Mouse (Mus musculus): Measurements from ENCODE around the gene Kcng4. TPM values are rescaled to one million over a fixed set of nuclear protein-coding genes. Genes with fewer than 3 reads are reported as not detected.

The Kcng4 gene
- polyA plus RNA-seq, 1 experiment, result not detected

DNA sequence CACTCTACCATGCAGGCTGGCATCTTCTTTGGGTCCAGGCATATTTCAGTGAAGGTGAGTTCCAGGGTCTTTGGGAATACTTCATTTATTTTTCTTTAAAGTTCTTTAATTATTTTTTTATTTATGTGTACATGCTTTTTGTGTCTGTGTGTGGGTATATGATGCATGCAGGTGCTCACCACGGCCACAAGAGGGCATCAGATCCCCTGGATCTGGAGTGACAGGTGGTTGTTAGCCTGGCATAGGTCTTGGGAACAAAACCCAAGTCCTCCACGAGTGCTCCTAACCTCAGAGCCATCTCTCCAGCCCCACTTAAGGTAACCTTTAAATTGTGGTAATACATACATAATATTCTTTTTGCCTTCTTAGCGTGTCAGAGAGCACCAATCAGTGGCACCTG, 10.7 kb upstream of the Kcng4 start:
- H3K27me3 ChIP-seq (ENCODE audit: control insufficient read depth, insufficient read depth, insufficient read length), result peaks cover 45% of the 10 kb centered on the region
- no peaks in the 10 kb centered on the region for H3K79me2 ChIP-seq (ENCODE audit: control insufficient read depth, insufficient read depth)
- no peak for TF ChIP-seq FOSL1 (IDR thresholded peaks at IDR 0.05; ENCODE audit: insufficient read depth, low read length, poor library complexity, severe bottlenecking)
- no peak for TF ChIP-seq USF1 (IDR thresholded peaks at IDR 0.05; ENCODE audit: low read depth)
- H3K4me3 ChIP-seq (ENCODE audit: insufficient read depth, poor library complexity, severe bottlenecking), result no peak overlapping the region
- H3K36me3 ChIP-seq (ENCODE audit: control insufficient read depth, insufficient read depth), result no peaks in the 10 kb centered on the region
- no peaks in the 10 kb centered on the region for H3K79me3 ChIP-seq (ENCODE audit: low read depth)
- H3ac ChIP-seq (ENCODE audit: control insufficient read depth, insufficient read length, low read depth), result no peak overlapping the region

DNA sequence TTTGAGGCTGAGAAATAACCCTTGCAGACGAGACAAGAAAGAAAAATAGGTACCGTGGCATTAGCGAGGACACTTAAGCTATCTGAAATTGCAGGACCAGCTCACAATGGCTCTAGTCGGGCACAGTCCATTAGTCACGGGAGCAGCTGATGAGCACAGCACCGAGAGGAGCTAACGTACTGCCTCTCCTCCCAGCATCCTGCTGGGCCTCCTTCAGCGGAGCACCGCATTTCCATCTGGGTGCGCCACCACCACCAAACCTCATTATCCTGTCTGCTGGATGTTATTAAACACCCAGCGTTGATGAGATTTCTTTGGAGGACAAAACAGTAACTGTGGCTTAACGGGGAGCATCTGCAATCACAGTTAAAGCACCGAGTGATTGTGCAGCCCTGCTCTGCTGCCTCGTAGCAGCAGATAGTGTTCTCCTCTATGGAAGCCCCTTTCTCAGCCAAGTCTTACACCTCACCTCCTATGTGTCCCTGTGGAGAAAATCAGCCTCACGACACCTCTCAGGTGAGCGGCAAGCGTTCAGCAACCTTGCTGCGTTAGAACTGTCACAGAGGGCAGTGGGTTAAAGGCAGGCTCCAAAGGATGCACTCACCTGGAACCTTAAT, 9.6 kb upstream of the Kcng4 start:
- Histone ChIP-seq H3K79me3 (ENCODE audit: low read depth) (no peaks in the 10 kb centered on the region), H3K36me3 (ENCODE audit: control insufficient read depth, insufficient read depth) (no peaks in the 10 kb centered on the region), H3K27me3 (ENCODE audit: control insufficient read depth, insufficient read depth, insufficient read length) (peaks cover 49% of the 10 kb centered on the region), H3ac (ENCODE audit: control insufficient read depth, insufficient read length, low read depth) (no peak overlapping the region), H3K4me3 (ENCODE audit: insufficient read depth, poor library complexity, severe bottlenecking) (no peak overlapping the region), H3K79me2 (ENCODE audit: control insufficient read depth, insufficient read depth) (no peaks in the 10 kb centered on the region)
- TF ChIP-seq MYOG (IDR thresholded peaks at IDR 0.05; ENCODE audit: control insufficient read depth, extremely low read depth, insufficient read length) (no peak), MYOD1 (IDR thresholded peaks at IDR 0.05; ENCODE audit: control insufficient read depth, insufficient read length, low read depth) (no peak), CTCF (IDR thresholded peaks at IDR 0.05; ENCODE audit: control insufficient read depth, insufficient read depth, insufficient read length) (no peak), CEBPB (IDR thresholded peaks at IDR 0.05; ENCODE audit: low read depth) (no peak), MAX (IDR thresholded peaks at IDR 0.05) (no peak), USF1 (IDR thresholded peaks at IDR 0.05; ENCODE audit: low read depth) (no peak), FOSL1 (IDR thresholded peaks at IDR 0.05; ENCODE audit: insufficient read depth, low read length, poor library complexity, severe bottlenecking) (no peak)

DNA sequence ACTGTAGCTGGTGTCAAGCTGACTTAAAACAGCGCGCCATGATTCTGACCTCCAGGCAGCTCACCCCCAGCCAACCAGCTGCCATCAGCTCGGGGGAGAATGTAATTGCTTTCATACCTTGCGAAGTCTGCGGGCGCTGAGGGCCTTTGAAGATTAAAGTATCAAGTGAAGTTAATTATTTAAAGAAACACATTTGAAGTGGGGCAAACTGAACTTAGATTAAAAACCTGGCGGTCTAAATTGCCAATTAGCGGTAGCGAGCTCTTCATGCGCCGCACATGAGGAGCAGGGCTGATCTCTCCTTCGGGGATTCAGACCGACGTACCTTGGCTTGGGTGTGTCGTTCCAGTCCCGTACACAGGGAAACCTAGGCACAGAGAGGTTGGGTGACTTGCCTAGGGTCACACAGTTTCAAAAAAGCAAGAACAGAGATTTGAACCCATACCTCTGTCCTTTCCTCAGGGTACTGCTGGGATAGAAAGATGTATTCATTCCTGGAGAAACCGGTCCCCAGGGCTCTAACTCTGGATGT, 9.0 kb upstream of the Kcng4 start:
- H3K27me3 ChIP-seq (ENCODE audit: control insufficient read depth, insufficient read depth, insufficient read length), result peaks cover 47% of the 10 kb centered on the region
- H3K79me2 ChIP-seq (ENCODE audit: control insufficient read depth, insufficient read depth), result no peaks in the 10 kb centered on the region
- no peaks in the 10 kb centered on the region for H3K79me3 ChIP-seq (ENCODE audit: low read depth)
- no peak overlapping the region for H3K4me3 ChIP-seq (ENCODE audit: insufficient read depth, poor library complexity, severe bottlenecking)
- H3ac ChIP-seq (ENCODE audit: control insufficient read depth, insufficient read length, low read depth), result no peak overlapping the region
- no peaks in the 10 kb centered on the region for H3K36me3 ChIP-seq (ENCODE audit: control insufficient read depth, insufficient read depth)
- TF ChIP-seq USF1 (IDR thresholded peaks at IDR 0.05; ENCODE audit: low read depth), result no peak
- no peak for TF ChIP-seq MYOG (IDR thresholded peaks at IDR 0.05; ENCODE audit: control insufficient read depth, extremely low read depth, insufficient read length)
- TF ChIP-seq FOSL1 (IDR thresholded peaks at IDR 0.05; ENCODE audit: insufficient read depth, low read length, poor library complexity, severe bottlenecking), result no peak
- no peak for TF ChIP-seq CTCF (IDR thresholded peaks at IDR 0.05; ENCODE audit: control insufficient read depth, insufficient read depth, insufficient read length)
- no peak for TF ChIP-seq MAX (IDR thresholded peaks at IDR 0.05)
- no peak for TF ChIP-seq MYOD1 (IDR thresholded peaks at IDR 0.05; ENCODE audit: control insufficient read depth, insufficient read length, low read depth)

DNA sequence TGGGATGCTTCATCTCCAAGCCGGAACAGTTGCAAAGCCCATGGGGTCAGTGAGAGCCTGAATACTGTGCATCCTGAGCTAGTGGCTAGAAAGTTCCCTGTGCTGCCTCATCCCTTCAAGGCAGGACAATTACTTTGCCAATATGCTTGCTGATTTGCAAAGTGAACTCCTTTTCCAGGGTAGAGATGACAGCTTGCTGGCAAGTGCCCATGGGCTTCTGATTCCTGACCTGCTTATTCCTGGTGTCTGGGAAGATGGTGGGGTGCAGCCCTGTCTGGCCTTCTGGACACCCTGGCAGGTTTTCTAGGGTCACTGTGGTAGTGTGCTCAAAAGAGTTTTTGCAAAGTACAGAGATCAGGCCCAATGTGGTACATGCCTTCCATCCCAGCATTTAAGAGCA, 7.5 kb upstream of the Kcng4 start:
- no peak for TF ChIP-seq USF1 (IDR thresholded peaks at IDR 0.05; ENCODE audit: low read depth)
- no peak for TF ChIP-seq MAX (IDR thresholded peaks at IDR 0.05)
- no peak for TF ChIP-seq CEBPB (IDR thresholded peaks at IDR 0.05; ENCODE audit: low read depth)
- no peak for TF ChIP-seq MYOG (IDR thresholded peaks at IDR 0.05; ENCODE audit: control insufficient read depth, extremely low read depth, insufficient read length)
- TF ChIP-seq MYOD1 (IDR thresholded peaks at IDR 0.05; ENCODE audit: control insufficient read depth, insufficient read length, low read depth), result no peak
- TF ChIP-seq CTCF (IDR thresholded peaks at IDR 0.05; ENCODE audit: control insufficient read depth, insufficient read depth, insufficient read length), result no peak
- TF ChIP-seq FOSL1 (IDR thresholded peaks at IDR 0.05; ENCODE audit: insufficient read depth, low read length, poor library complexity, severe bottlenecking), result no peak
- Histone ChIP-seq H3ac (ENCODE audit: control insufficient read depth, insufficient read length, low read depth) (no peak overlapping the region), H3K79me2 (ENCODE audit: control insufficient read depth, insufficient read depth) (no peaks in the 10 kb centered on the region), H3K36me3 (ENCODE audit: control insufficient read depth, insufficient read depth) (no peaks in the 10 kb centered on the region), H3K4me3 (ENCODE audit: insufficient read depth, poor library complexity, severe bottlenecking) (no peak overlapping the region), H3K79me3 (ENCODE audit: low read depth) (no peaks in the 10 kb centered on the region), H3K27me3 (ENCODE audit: control insufficient read depth, insufficient read depth, insufficient read length) (peaks cover 44% of the 10 kb centered on the region)

DNA sequence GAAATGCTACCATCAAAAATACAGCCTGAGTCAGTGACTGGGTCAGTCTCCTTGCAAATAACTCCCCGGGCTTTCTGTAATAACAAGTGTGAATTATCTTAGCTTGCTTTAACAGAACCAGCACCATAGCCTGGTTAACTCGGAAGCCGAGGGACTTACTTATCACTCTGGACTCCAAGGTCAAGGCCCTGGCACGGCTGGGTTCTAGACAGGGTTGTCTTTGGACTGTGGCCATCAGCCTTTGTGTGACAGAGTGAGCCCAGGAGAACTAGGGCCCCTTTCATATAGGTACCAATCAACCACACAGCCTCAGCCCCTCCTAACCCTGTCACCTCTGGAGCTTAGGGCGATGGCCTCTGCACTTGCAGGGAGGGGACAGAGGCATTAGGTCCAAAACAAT, 5.6 kb upstream of the Kcng4 start:
- TF ChIP-seq MAX (IDR thresholded peaks at IDR 0.05), result no peak
- no peak for TF ChIP-seq MYOD1 (IDR thresholded peaks at IDR 0.05; ENCODE audit: control insufficient read depth, insufficient read length, low read depth)
- no peak for TF ChIP-seq USF1 (IDR thresholded peaks at IDR 0.05; ENCODE audit: low read depth)
- no peak for TF ChIP-seq FOSL1 (IDR thresholded peaks at IDR 0.05; ENCODE audit: insufficient read depth, low read length, poor library complexity, severe bottlenecking)
- no peak for TF ChIP-seq CTCF (IDR thresholded peaks at IDR 0.05; ENCODE audit: control insufficient read depth, insufficient read depth, insufficient read length)
- no peak for TF ChIP-seq MYOG (IDR thresholded peaks at IDR 0.05; ENCODE audit: control insufficient read depth, extremely low read depth, insufficient read length)
- TF ChIP-seq CEBPB (IDR thresholded peaks at IDR 0.05; ENCODE audit: low read depth), result no peak

DNA sequence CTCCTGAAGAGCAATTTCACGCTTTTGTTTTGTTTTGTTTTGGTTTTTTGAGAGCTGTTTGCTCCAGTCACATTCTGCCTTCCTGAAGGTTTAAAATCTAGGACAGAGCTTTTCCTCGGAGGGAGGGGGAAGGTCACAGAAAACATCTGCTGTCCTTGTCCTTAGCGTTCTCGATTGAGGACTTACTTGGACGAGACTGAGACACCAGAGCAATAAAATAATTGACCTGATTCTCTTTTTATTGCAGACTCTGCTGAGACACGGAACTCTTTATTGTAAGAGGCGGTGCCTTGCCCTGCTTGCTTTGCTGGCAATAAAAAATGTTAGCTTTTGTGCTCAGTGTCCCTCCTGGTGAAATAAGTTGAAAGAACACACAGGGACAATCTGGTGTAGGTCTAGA, 4.3 kb upstream of the Kcng4 start:
- H3ac ChIP-seq (ENCODE audit: control insufficient read depth, insufficient read length, low read depth), result no peak overlapping the region
- TF ChIP-seq CTCF (IDR thresholded peaks at IDR 0.05; ENCODE audit: control insufficient read depth, insufficient read depth, insufficient read length), result no peak
- H3K79me3 ChIP-seq (ENCODE audit: low read depth), result no peaks in the 10 kb centered on the region
- no peaks in the 10 kb centered on the region for H3K36me3 ChIP-seq (ENCODE audit: control insufficient read depth, insufficient read depth)
- no peak overlapping the region for H3K4me3 ChIP-seq (ENCODE audit: insufficient read depth, poor library complexity, severe bottlenecking)
- peaks cover 70% of the 10 kb centered on the region for H3K27me3 ChIP-seq (ENCODE audit: control insufficient read depth, insufficient read depth, insufficient read length)
- no peaks in the 10 kb centered on the region for H3K79me2 ChIP-seq (ENCODE audit: control insufficient read depth, insufficient read depth)

More for the DNA sequence above, 5.6 kb upstream of the Kcng4 start:
- H3ac ChIP-seq (ENCODE audit: control insufficient read depth, insufficient read length, low read depth), result no peak overlapping the region
- peaks cover 63% of the 10 kb centered on the region for H3K27me3 ChIP-seq (ENCODE audit: control insufficient read depth, insufficient read depth, insufficient read length)
- no peaks in the 10 kb centered on the region for H3K36me3 ChIP-seq (ENCODE audit: control insufficient read depth, insufficient read depth)
- no peaks in the 10 kb centered on the region for H3K79me2 ChIP-seq (ENCODE audit: control insufficient read depth, insufficient read depth)
- no peaks in the 10 kb centered on the region for H3K79me3 ChIP-seq (ENCODE audit: low read depth)
- no peak overlapping the region for H3K4me3 ChIP-seq (ENCODE audit: insufficient read depth, poor library complexity, severe bottlenecking)

Data from C2C12 (cell line).